Mouse (Mus musculus) bone marrow macrophage, adult 2 months (primary cell): ENCODE data around the gene Gm28230.

Source experiments
- CTCF ChIP-seq: IDR thresholded peaks from 2 replicates; pipeline ENCODE4 v1.5.1; 2012; ENCODE audit warnings: low read depth, mild to moderate bottlenecking, low read length, moderate library complexity
- POLR2A ChIP-seq: IDR thresholded peaks from 2 replicates; pipeline ENCODE4 v1.6.1; 2012; ENCODE audit warnings: mild to moderate bottlenecking, low read depth, low read length, borderline replicate concordance

DNA sequence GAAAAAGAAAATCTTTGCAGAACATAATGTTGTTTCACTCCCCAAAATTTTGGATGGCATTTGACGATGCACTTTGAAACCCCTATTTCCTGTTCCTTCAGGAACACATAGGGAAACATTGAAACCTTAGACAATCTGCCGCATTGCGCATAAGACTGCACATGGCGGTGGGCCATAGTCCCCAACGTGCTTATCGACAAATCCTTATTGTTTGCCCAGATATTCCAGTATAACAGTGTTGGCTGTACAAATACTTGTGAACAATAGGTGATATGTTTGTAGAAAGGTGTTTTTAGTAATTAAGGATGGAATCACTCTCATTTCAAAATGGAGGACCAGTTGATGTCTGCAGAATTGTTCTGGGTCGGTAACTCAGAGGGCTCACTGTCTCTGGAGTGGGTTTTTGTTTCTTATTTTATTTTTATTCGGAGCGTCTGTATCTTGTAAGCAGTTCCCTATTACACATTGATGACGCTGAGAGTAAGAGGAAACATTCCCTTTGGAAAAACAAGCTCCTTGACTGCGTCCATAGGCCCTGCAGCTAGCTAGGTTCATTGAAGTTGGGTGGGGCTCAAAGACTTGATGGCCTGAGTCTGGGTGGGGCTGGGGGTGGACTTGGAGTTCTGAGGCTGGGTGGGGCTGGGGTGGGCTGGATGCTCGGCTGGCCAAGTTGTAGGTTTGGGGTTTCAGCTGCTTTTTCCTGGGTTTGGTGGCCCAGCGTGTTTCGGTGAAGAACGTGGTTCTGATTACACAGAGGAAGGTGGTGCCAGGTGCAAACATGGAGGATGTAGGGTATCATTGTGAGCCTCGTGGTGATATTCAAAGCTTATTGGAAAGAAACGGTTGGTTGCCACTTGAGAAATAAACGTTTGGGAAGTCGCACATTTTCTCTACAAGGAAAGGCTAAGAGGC, 13.0 kb upstream of the Gm28230 start:
- TF ChIP-seq CTCF (no peak), POLR2A (no peak)
